Mouse (Mus musculus) liver, embryonic 14.5 days (tissue): Measurements from ENCODE around the gene Cdca7l.

ENCODE experiments used
- CTCF ChIP-seq: IDR thresholded peaks from 2 replicates; pipeline ENCODE4 v1.5.1; 2016; ENCODE audit warnings: antibody characterized with exemption, low read depth, control low read depth
- EP300 ChIP-seq: IDR thresholded peaks from 2 replicates; pipeline ENCODE4 v1.6.1; 2016; ENCODE audit warnings: antibody characterized with exemption, low read depth

DNA sequence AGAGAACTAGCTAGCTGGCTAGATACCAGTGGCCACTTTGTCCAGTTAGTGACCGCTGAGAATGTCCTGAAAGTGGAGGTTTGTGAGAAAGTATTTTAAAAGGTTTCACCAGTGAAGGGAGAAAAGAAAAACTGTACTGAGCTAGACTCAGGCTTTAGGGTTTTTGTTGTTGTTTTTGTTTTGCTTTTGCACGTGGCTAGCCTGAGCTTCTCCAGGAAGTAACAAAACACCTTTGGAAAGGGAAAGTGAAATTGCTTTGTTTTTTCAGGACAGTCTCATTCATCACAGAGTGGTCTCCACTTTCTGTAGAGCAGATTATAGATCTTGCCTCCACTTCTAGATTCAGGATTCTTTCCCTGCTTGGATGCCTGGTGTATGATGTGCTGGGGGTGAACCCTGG is 40.8 kb downstream of the Cdca7l start:
- TF ChIP-seq EP300, result no peak
- no peak for TF ChIP-seq CTCF
